Mouse (Mus musculus): Measurements from ENCODE around the gene H2-K1.
A peak's percentile ranks its signal among the peaks of the same experiment; 100 is the strongest.
"Not testable (repeated sequence)": the region's sequence is repeated elsewhere in the genome, so short reads cannot be mapped to it uniquely, and the experiment has no call there.

H2-K1 gene

GRCm38 (mm10) chr17:34026917-34027655, 26.9 kb upstream of the H2-K1 start:
- no peak for DNase-seq (ENCODE audit: low spot score in 2 of 2)

GRCm38 (mm10) chr17:34026221-34026620, 26.1 kb upstream of the H2-K1 start:
- DNase-seq (ENCODE audit: low spot score in 2 of 2): no peak

GRCm38 (mm10) chr17:34025756-34026151, 25.6 kb upstream of the H2-K1 start:
- DNase-seq (ENCODE audit: low spot score in 2 of 2): no peak

- DNase-seq (ENCODE audit: low spot score in 2 of 2): no peak
Observed at GRCm38 (mm10) chr17:34024861-34025755, 25.0 kb upstream of the H2-K1 start.

GRCm38 (mm10) chr17:34024317-34024821, 24.2 kb upstream of the H2-K1 start, which contains the start of gene Ring1:
Gene Ring1 (minus strand): TSS chr17:34024680.
- peak; percentile 78 to 89 for DNase-seq (ENCODE audit: low spot score in 2 of 2)

GRCm38 (mm10) chr17:34023678-34024077, 23.5 kb upstream of the H2-K1 start:
- DNase-seq (ENCODE audit: low spot score in 2 of 2): no peak

- DNase-seq (ENCODE audit: low spot score in 2 of 2): no peak
Observed at GRCm38 (mm10) chr17:34022987-34023386, 22.8 kb upstream of the H2-K1 start.

GRCm38 (mm10) chr17:34022414-34022783, 22.3 kb upstream of the H2-K1 start:
- no peak for DNase-seq (ENCODE audit: low spot score in 2 of 2)

- DNase-seq (ENCODE audit: low spot score in 2 of 2): no peak
Observed at GRCm38 (mm10) chr17:34021539-34022413, 21.6 kb upstream of the H2-K1 start.

GRCm38 (mm10) chr17:34013436-34013835, 13.3 kb upstream of the H2-K1 start:
- no peak for DNase-seq (ENCODE audit: low spot score in 2 of 2)

- DNase-seq (ENCODE audit: low spot score in 2 of 2): no peak
Observed at GRCm38 (mm10) chr17:34010156-34010555, 10.0 kb upstream of the H2-K1 start.

- DNase-seq (ENCODE audit: low spot score in 2 of 2): no peak
Observed at GRCm38 (mm10) chr17:34006570-34006969, 6.4 kb upstream of the H2-K1 start.

GRCm38 (mm10) chr17:34003426-34003825, 3.3 kb upstream of the H2-K1 start:
- no peak for DNase-seq (ENCODE audit: low spot score in 2 of 2)

- DNase-seq (ENCODE audit: low spot score in 2 of 2): not testable (repeated sequence)
Observed at GRCm38 (mm10) chr17:34000796-34001195, 649 bp upstream of the H2-K1 start.

- DNase-seq (ENCODE audit: low spot score in 2 of 2): no peak
Observed at GRCm38 (mm10) chr17:33999341-34000149, 602 bp downstream of the H2-K1 start.

- DNase-seq (ENCODE audit: low spot score in 2 of 2): not testable (repeated sequence)
Observed at GRCm38 (mm10) chr17:33998697-33999096, 1.4 kb downstream of the H2-K1 start.

GRCm38 (mm10) chr17:33997025-33997424, 3.1 kb downstream of the H2-K1 start:
- DNase-seq (ENCODE audit: low spot score in 2 of 2): not testable (repeated sequence)

GRCm38 (mm10) chr17:33995651-33996050, 4.5 kb downstream of the H2-K1 start:
- no peak for DNase-seq (ENCODE audit: low spot score in 2 of 2)

- no peak for DNase-seq (ENCODE audit: low spot score in 2 of 2)
Observed at GRCm38 (mm10) chr17:33994959-33995358, 5.2 kb downstream of the H2-K1 start.

GRCm38 (mm10) chr17:33991788-33992664, 8.1 kb downstream of the H2-K1 start:
- DNase-seq (ENCODE audit: low spot score in 2 of 2): no peak

All from urinary bladder, adult 18-20 months (tissue).